Mouse (Mus musculus) common myeloid progenitor, adult 5-6 weeks (primary cell): ENCODE measurements around the gene Zfp451. TPM values are rescaled to one million over a fixed set of nuclear protein-coding genes. Genes with fewer than 3 reads are reported as not detected.

Experiments
- ATAC-seq: replicated peaks from 2 replicates; pipeline ENCODE4 v1.8.0; 2016; ENCODE audit warnings: low read depth, mild to moderate bottlenecking, moderate TSS enrichment, inconsistent platforms; ENCODE audit not compliant: poor library complexity, severe bottlenecking
- total RNA-seq: library from RNA; stranded (forward); fragments of 200-1000, 187-1606 nt; gene quantifications from 2 replicates; pipeline ENCODE4 v1.2.3, GENCODE M21; 2017

Gene Zfp451
- total RNA-seq, 1 experiment from 2014 or later: 44.4 TPM

- ATAC-seq: no peak
Observed at GRCm38 (mm10) chr1:33721020-33721419, 93.4 kb downstream of the Zfp451 start.

DNA sequence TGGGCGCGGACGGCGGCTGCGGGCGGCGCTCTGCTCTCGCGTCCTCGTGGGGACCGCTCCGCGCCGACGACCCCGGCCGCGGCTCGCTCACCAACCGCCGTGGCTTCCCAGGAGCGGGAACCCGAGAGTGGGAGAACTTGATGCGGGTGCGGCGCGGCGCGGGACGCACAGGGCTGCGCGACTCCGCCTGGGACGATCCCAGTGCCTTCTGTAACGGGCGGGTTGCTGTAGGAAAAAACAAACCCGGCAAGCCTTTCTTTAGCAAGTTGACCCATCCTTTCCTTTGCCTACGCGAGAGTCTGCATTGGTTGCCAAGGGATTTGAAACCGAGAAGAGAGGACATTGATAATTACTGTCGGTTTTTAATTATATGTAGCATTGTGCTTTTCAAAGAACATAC is 94.2 kb downstream of the Zfp451 start:
- no peak; the same call in 1 of the 2 replicates for ATAC-seq

- ATAC-seq: peak; percentile 87
Observed at GRCm38 (mm10) chr1:33719733-33720225, 94.6 kb downstream of the Zfp451 start, which contains the start of gene Rab23. Gene Rab23 (plus strand): TSS chr1:33719887.

GRCm38 (mm10) chr1:33717636-33718035 is 96.8 kb downstream of the Zfp451 start:
- ATAC-seq: no peak

GRCm38 (mm10) chr1:33714796-33715195 is 99.6 kb downstream of the Zfp451 start:
- no peak for ATAC-seq

- no peak for ATAC-seq
Observed at GRCm38 (mm10) chr1:33712026-33712425, 102.4 kb downstream of the Zfp451 start.

Other genes with a start within 250 kb of the Zfp451 start
- gene Prim2, start 144.8 kb downstream of the Zfp451 start, total RNA-seq: 103 and 111 TPM in 2 replicates
- 3.7 and 4.3 TPM in 2 replicates for gene Rab23, start 94.7 kb downstream of the Zfp451 start, total RNA-seq
- gene Bag2, start 56.8 kb downstream of the Zfp451 start, total RNA-seq: 35.4 and 43.8 TPM in 2 replicates
- gene Bend6, start 93.2 kb upstream of the Zfp451 start, total RNA-seq: not detected in 2 replicates
- 8.4 and 9.3 TPM in 2 replicates for gene Dst, start 93.6 kb upstream of the Zfp451 start, total RNA-seq